Mouse (Mus musculus) forebrain, embryonic 13.5 days (tissue): ENCODE measurements around the gene Olfr543. TPM values are rescaled to one million over a fixed set of nuclear protein-coding genes. Genes with fewer than 3 reads are reported as not detected.

Experiments
- ATAC-seq: fragments of 200-750 bp; cut with Nextera tagmentation; 2 replicates; pipeline ENCODE4 v1.8.0; 2017
- H3K27ac ChIP-seq: fragments of 300-500 bp; sonication (generic); 2 replicates; pipeline ENCODE4 v1.5.1; 2015; ENCODE audit warnings: inconsistent platforms, mild to moderate bottlenecking, moderate library complexity
- H3K27me3 ChIP-seq: fragments of 300-500 bp; sonication (generic); 2 replicates; pipeline ENCODE4 v1.6.1; 2015; ENCODE audit warnings: mild to moderate bottlenecking, inconsistent platforms
- H3K36me3 ChIP-seq: fragments of 300-500 bp; sonication (generic); 2 replicates; pipeline ENCODE4 v1.6.1; 2015; ENCODE audit warnings: mild to moderate bottlenecking, inconsistent platforms; ENCODE audit not compliant: poor library complexity, severe bottlenecking
- H3K4me1 ChIP-seq: fragments of 300-500 bp; sonication (generic); 2 replicates; pipeline ENCODE4 v1.6.1; 2015; ENCODE audit warnings: inconsistent platforms
- H3K4me2 ChIP-seq: fragments of 300-500 bp; sonication (generic); 2 replicates; pipeline ENCODE4 v1.6.1; 2015; ENCODE audit warnings: inconsistent platforms, mild to moderate bottlenecking, moderate library complexity
- H3K4me3 ChIP-seq: fragments of 300-500 bp; sonication (generic); 2 replicates; pipeline ENCODE4 v1.5.1; 2015; ENCODE audit warnings: mild to moderate bottlenecking, inconsistent platforms
- H3K9ac ChIP-seq: fragments of 300-500 bp; sonication (generic); 2 replicates; pipeline ENCODE4 v1.6.1; 2015; ENCODE audit warnings: mild to moderate bottlenecking, inconsistent platforms
- H3K9me3 ChIP-seq: fragments of 300-500 bp; sonication (generic); replicated peaks from 2 replicates; pipeline ENCODE4 v1.6.1; 2016; ENCODE audit warnings: inconsistent platforms
- WGBS: fragments of 180-500 bp; shearing (Covaris S2); methylation state at CpG from one replicate; pipeline ENCODE4 v1.1.7; 2015; 5-methylcytosine and 5-hydroxymethylcytosine counted together
- polyA plus RNA-seq: library from polyadenylated mRNA; unstranded; fragments of >200 nt; fragmentation: Nextera tagmentation; extraction: Ambion mirVana; gene quantifications from 2 replicates; pipeline ENCODE4 v1.2.1, GENCODE M21; 2015

Gene Olfr543
- polyA plus RNA-seq = 0.82 and 0.89 TPM in 2 replicates

DNA sequence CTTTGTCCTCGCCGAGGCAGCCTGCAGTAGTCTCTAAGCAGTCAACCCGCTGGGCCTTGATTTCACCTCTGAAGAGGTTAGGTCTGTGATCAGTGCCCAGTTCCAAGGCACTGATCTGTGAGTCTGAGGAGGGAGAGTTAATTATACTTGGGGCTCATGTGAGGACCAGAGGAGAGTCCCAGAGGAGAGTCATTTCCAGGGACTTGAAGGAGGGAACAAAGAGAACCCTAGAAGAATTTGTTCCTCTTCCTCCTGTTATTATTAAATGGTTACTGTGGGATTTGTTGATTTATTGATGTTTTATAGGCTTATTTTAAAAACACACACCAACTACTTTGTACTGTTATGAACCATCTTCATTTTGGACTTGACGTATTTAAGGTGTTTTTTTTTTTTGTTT lies at the start of gene Olfr543:
Olfr543 (minus strand) TSS at position 101 of the 400 bp plus-strand sequence.
- Histone ChIP-seq H3K27ac (no peak within 1 kb of the TSS), H3K4me2 (no peak within 1 kb of the TSS), H3K36me3 (0 out of 2 replicates have a peak, but pooled peaks cover 5% of the 10 kb centered on the region), H3K4me3 (no peak within 1 kb of the TSS), H3K9ac (no peak within 1 kb of the TSS), H3K27me3 (no peaks in the 10 kb centered on the region), H3K9me3 (no peaks in the 10 kb centered on the region), H3K4me1 (no peaks in the 10 kb centered on the region)
- no peak for ATAC-seq
- WGBS = 94% methylated on average over 4 of the region's 4 CpGs

DNA sequence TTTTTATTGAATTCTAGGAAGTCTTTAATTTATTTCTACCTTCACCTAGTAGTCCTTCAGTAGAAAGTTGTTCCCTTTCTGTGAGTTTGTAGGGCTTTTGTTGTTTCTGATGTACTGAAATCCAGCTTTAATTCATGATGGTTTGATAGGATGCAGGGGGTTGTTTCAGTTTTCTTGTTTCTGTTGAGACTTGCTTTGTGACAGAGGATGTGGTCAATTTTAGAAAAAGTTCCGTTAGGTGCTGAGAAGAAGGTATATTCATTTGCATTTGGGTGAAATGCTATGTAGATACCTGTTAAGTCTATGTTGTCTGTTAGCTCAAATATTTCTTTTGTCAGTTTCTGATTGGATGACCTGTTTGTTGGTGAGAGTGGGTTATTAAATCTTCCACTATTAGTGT lies 47.6 kb upstream of the Olfr543 start:
- H3K27ac ChIP-seq = no peak overlapping the region
- ATAC-seq = no peak
- no peaks in the 10 kb centered on the region for H3K27me3 ChIP-seq
- H3K4me1 ChIP-seq = no peaks in the 10 kb centered on the region
- H3K9ac ChIP-seq = no peak overlapping the region
- no peaks in the 10 kb centered on the region for H3K36me3 ChIP-seq
- 70% methylated on average over 1 of the region's 1 CpGs for WGBS
- no peak overlapping the region for H3K4me2 ChIP-seq
- no peak overlapping the region for H3K4me3 ChIP-seq
- no peaks in the 10 kb centered on the region for H3K9me3 ChIP-seq

DNA sequence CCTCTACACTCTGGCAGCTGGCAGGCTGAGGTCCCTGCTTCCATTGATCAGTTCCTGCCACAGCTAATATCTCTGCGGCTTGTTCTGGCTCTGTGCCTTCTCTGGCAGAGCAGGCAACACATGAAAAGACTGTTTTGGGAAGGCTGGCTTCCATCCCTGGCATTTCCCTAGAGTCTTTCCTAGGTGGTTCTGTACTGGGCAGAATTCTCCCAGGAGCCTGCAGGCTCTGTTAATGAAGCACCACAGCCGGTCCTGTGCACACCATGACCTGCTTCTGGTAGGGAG lies 35.5 kb upstream of the Olfr543 start:
- Histone ChIP-seq H3K27me3 (peaks cover 11% of the 10 kb centered on the region; the same call in 1 of the 2 replicates), H3K4me1 (peaks cover 18% of the 10 kb centered on the region; the same call in 1 of the 2 replicates), H3K4me3 (no peak overlapping the region), H3K9ac (no peak overlapping the region), H3K36me3 (no peaks in the 10 kb centered on the region), H3K9me3 (no peaks in the 10 kb centered on the region), H3K4me2 (no peak overlapping the region), H3K27ac (no peak overlapping the region)
- no peak for ATAC-seq
- WGBS = 43% methylated on average over 2 of the region's 2 CpGs

GRCm38 (mm10) chr7:102516261-102517050 lies 35.0 kb upstream of the Olfr543 start:
- Histone ChIP-seq H3K4me2 (no peak overlapping the region), H3K4me1 (peaks cover 18% of the 10 kb centered on the region; the same call in 1 of the 2 replicates), H3K4me3 (no peak overlapping the region), H3K9ac (no peak overlapping the region), H3K36me3 (no peaks in the 10 kb centered on the region), H3K27ac (no peak overlapping the region), H3K27me3 (peaks cover 14% of the 10 kb centered on the region; the same call in 1 of the 2 replicates), H3K9me3 (no peaks in the 10 kb centered on the region)
- 62% methylated on average over 10 of the region's 10 CpGs for WGBS
- ATAC-seq = no peak

GRCm38 (mm10) chr7:102514144-102514543 lies 32.7 kb upstream of the Olfr543 start:
- no peak for ATAC-seq
- H3K9me3 ChIP-seq = no peaks in the 10 kb centered on the region
- 85% methylated on average over 4 of the region's 4 CpGs for WGBS
- peaks cover 18% of the 10 kb centered on the region; the same call in 1 of the 2 replicates for H3K4me1 ChIP-seq
- no peak overlapping the region for H3K9ac ChIP-seq
- H3K4me3 ChIP-seq = no peak overlapping the region
- H3K4me2 ChIP-seq = no peak overlapping the region
- H3K27me3 ChIP-seq = peaks cover 15% of the 10 kb centered on the region; the same call in 1 of the 2 replicates
- H3K36me3 ChIP-seq = no peaks in the 10 kb centered on the region
- no peak overlapping the region for H3K27ac ChIP-seq

DNA sequence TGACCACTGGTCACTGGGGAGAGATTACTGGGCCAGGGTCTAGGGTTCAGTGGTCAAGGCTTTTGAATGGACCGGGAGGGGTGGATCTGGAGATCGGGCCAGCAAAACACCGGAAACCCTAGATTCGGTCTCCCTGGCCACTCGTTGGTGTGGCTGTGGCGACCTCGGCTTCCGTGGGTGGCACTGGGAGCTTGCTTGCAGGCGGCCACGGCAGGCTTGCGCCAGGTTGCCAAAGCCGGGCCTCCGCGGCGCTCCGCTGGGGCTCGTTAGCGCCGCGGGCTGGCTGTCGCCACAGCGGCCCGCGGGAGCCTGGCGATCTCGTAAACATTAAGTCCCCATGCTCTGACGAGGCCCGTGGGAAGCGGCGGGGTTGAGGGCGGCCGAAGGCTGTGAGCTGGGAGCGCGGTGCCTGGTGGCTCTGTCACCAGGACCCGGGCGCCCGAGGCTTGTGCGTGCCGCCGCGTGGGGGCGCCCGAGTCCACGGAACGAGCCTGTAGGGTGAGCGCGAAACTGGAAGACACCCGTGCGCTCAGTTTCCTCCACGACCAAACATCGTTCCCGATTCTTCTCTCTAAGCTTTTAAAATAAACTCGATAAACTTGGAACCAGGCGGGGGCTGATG lies 31.4 kb upstream of the Olfr543 start:
- H3K9ac ChIP-seq = peak overlapping the region; percentile 74
- H3K27ac ChIP-seq = no peak overlapping the region
- H3K4me3 ChIP-seq = peak overlapping the region; percentile 50
- no peaks in the 10 kb centered on the region for H3K9me3 ChIP-seq
- 2% methylated on average over 54 of the region's 54 CpGs for WGBS
- H3K36me3 ChIP-seq = no peaks in the 10 kb centered on the region
- peak overlapping the region; percentile 84 for H3K4me2 ChIP-seq
- H3K27me3 ChIP-seq = peaks cover 15% of the 10 kb centered on the region; the same call in 1 of the 2 replicates
- peak; percentile 97 for ATAC-seq
- peaks cover 18% of the 10 kb centered on the region; the same call in 1 of the 2 replicates for H3K4me1 ChIP-seq

- ATAC-seq = no peak
- WGBS = 93% methylated on average over 10 of the region's 10 CpGs
Observed at GRCm38 (mm10) chr7:102511927-102512326, 30.4 kb upstream of the Olfr543 start.

DNA sequence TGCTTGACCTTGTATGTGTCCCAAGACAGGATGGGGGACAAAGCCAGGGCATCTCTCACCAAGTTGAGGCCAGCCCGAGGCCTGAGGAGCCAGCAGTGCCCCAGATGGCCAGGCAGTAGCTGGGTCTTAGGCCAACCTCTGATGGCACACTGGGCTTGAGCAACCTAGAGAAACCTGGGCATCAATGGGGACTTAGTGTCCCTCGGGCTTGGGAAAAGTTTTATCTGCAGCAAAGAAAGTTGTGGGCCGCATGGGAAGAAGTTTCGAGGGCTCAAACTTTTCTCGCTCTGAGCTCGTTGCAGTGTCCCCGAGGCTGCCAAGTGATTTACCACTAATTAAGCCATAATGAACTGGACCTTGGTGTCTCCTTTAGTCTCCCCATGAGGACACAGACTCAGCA lies 28.2 kb upstream of the Olfr543 start:
- H3K27me3 ChIP-seq = peaks cover 15% of the 10 kb centered on the region; the same call in 1 of the 2 replicates
- no peak overlapping the region for H3K4me3 ChIP-seq
- H3K27ac ChIP-seq = no peak overlapping the region
- H3K4me1 ChIP-seq = no peaks in the 10 kb centered on the region
- no peaks in the 10 kb centered on the region for H3K9me3 ChIP-seq
- no peak overlapping the region for H3K9ac ChIP-seq
- no peak overlapping the region for H3K4me2 ChIP-seq
- WGBS = 69% methylated on average over 7 of the region's 7 CpGs
- H3K36me3 ChIP-seq = no peaks in the 10 kb centered on the region
- no peak for ATAC-seq

More at GRCm38 (mm10) chr7:102511927-102512326, 30.4 kb upstream of the Olfr543 start:
- Histone ChIP-seq H3K4me1 (0 out of 2 replicates have a peak, but pooled peaks cover 10% of the 10 kb centered on the region), H3K27me3 (peaks cover 15% of the 10 kb centered on the region; the same call in 1 of the 2 replicates), H3K9me3 (no peaks in the 10 kb centered on the region), H3K4me3 (no peak overlapping the region), H3K27ac (no peak overlapping the region), H3K9ac (no peak overlapping the region), H3K36me3 (no peaks in the 10 kb centered on the region), H3K4me2 (no peak overlapping the region)

GRCm38 (mm10) chr7:102508666-102509065 lies 27.2 kb upstream of the Olfr543 start:
- Histone ChIP-seq H3K36me3 (no peaks in the 10 kb centered on the region), H3K27me3 (peaks cover 7% of the 10 kb centered on the region; the same call in 1 of the 2 replicates), H3K9ac (no peak overlapping the region), H3K4me1 (no peaks in the 10 kb centered on the region), H3K27ac (no peak overlapping the region), H3K9me3 (no peaks in the 10 kb centered on the region), H3K4me2 (no peak overlapping the region), H3K4me3 (no peak overlapping the region)
- no peak for ATAC-seq
- 88% methylated on average over 6 of the region's 6 CpGs for WGBS

DNA sequence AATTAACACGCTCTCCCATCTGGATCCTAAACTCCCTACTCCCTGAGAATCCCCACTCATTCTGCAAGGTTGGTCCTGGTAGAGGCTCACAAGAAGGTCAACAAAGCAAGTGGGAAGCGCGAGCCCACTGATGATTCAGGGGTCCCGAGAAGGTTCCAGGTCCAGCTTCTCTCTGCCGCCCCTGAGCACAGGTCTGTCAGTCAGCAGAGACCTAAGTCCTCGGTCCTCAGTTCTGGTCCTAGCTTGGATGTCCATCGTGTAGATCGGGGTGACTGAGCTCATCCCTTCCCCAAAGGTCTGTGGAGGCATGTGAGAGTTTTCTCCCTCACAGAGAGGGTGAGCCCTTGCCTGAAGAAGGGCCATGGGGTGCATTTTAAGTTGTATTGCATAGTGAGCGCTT lies 26.6 kb upstream of the Olfr543 start:
- Histone ChIP-seq H3K4me1 (no peaks in the 10 kb centered on the region), H3K27ac (no peak overlapping the region), H3K9me3 (no peaks in the 10 kb centered on the region), H3K4me2 (no peak overlapping the region), H3K36me3 (no peaks in the 10 kb centered on the region), H3K4me3 (no peak overlapping the region), H3K9ac (no peak overlapping the region), H3K27me3 (0 out of 2 replicates have a peak, but pooled peaks cover 5% of the 10 kb centered on the region)
- whole genome bisulfite sequencing = 90% methylated on average over 9 of the region's 9 CpGs
- no peak for ATAC-seq

DNA sequence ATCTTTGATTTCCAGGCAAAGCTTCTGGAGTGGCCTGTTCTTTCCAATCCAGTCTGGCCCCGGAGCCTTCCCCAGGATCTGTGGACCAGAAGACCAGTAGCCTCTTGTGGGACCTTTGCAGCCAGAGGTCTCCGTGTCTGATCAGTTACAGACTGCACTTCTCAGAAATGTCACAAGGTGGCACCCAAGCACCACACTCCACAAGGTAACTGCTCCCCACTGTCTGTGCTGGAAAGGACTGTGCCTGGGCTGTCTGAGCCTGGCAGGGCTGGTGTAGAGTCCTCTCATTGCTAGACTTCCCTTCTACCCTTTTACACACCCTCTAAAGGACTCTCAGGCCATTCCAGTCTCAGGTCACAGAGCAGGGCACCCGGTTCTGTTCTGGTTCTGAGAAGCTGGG lies 25.4 kb upstream of the Olfr543 start:
- peak; percentile 89 for ATAC-seq
- 51% methylated on average over 3 of the region's 3 CpGs for WGBS
- Histone ChIP-seq H3K27me3 (0 out of 2 replicates have a peak, but pooled peaks cover 5% of the 10 kb centered on the region), H3K4me1 (no peaks in the 10 kb centered on the region), H3K27ac (no peak overlapping the region), H3K9me3 (no peaks in the 10 kb centered on the region), H3K4me3 (no peak overlapping the region), H3K4me2 (no peak overlapping the region), H3K9ac (no peak overlapping the region), H3K36me3 (no peaks in the 10 kb centered on the region)

- Histone ChIP-seq H3K9ac (no peak overlapping the region), H3K4me1 (no peaks in the 10 kb centered on the region), H3K9me3 (no peaks in the 10 kb centered on the region), H3K27ac (no peak overlapping the region), H3K36me3 (no peaks in the 10 kb centered on the region), H3K4me2 (no peak overlapping the region), H3K27me3 (no peaks in the 10 kb centered on the region), H3K4me3 (no peak overlapping the region)
- 87% methylated on average over 5 of the region's 5 CpGs for WGBS
- ATAC-seq = no peak
Observed at GRCm38 (mm10) chr7:102501986-102502385, 20.5 kb upstream of the Olfr543 start.
